In genomic region chr2:68342122-68342646, GRCm38 (mm10) we compare ENCODE assay signal across 11 mouse cellular contexts.
"Had no signal": no experiment of that assay in that cellular context is flagged by ENCODE, and none has a peak within 500 bp of the region (broad histone marks: within the 10 kb centered on the region; RNA-seq: fewer than 3 reads in every experiment).

No protein-coding gene starts in this region.

- H3K9ac ChIP-seq: intestine, embryonic 15.5 days; liver, embryonic 15.5 days; neural tube, embryonic 12.5 days had no signal

- H3K27ac ChIP-seq: intestine, embryonic 15.5 days; left cerebral cortex, adult 2 months; limb, embryonic 10.5 days; liver, embryonic 15.5 days; neural tube, embryonic 12.5 days; stomach, postnatal 0 days had no signal

- H3K36me3 ChIP-seq: intestine, embryonic 15.5 days; liver, embryonic 15.5 days; neural tube, embryonic 12.5 days had no signal

- H3K27me3 ChIP-seq: intestine, embryonic 15.5 days; liver, embryonic 15.5 days; neural tube, embryonic 12.5 days had no signal

- DNase-seq: lung, adult 2 months; lung, postnatal 36 days; midbrain, embryonic 14.5 days had no signal

- ATAC-seq: intestine, embryonic 15.5 days; lung, postnatal 0 days had no signal

- H3K9me3 ChIP-seq: intestine, embryonic 15.5 days; limb, embryonic 10.5 days; liver, embryonic 15.5 days; neural tube, embryonic 12.5 days had no signal

- H3K4me3 ChIP-seq: intestine, embryonic 15.5 days; left cerebral cortex, adult 2 months; limb, embryonic 10.5 days; liver, embryonic 15.5 days; neural tube, embryonic 12.5 days had no signal

- H3K4me1 ChIP-seq: intestine, embryonic 15.5 days; liver, embryonic 15.5 days had no signal

- H3K4me2 ChIP-seq: intestine, embryonic 15.5 days; liver, embryonic 11.5 days; liver, embryonic 15.5 days; neural tube, embryonic 12.5 days had no signal
